Mouse (Mus musculus) thymus, adult 2 months (tissue): ENCODE data around the gene Spp2.

ENCODE experiments used
- CTCF ChIP-seq: fragments of 200-500 bp; IDR thresholded peaks from 2 replicates; pipeline ENCODE4 v1.5.1; 2012; ENCODE audit warnings: mild to moderate bottlenecking, control low read depth, low read length, moderate library complexity, borderline replicate concordance; ENCODE audit not compliant: control insufficient read depth, poor library complexity, insufficient read depth; ENCODE audit errors: extremely low read depth
- POLR2A ChIP-seq: fragments of 200-500 bp; IDR thresholded peaks from 2 replicates; pipeline ENCODE4 v1.6.1; 2012; ENCODE audit warnings: mild to moderate bottlenecking, low read length, control low read depth, moderate library complexity; ENCODE audit not compliant: control insufficient read depth, poor library complexity, insufficient read depth; ENCODE audit errors: extremely low read depth

DNA sequence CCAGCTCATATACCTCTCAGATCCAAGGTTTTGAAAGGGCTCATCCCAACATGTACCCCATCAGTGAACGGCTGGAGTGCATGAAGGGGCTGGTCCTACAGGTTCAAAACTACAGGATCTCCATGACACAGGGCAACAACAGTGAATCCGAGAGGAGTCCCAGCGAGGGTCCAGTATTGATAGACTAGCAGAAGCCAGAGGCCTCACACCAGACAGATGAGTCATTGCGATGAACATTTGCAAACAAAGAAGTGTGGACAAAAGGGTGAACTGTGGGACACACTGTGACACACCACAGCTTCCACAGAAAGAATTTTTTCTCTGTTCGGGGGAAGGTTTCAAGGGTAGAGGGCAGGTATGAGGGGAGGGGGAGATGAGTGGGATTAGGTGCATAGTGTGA lies 13.4 kb upstream of the Spp2 start:
- TF ChIP-seq CTCF (no peak), POLR2A (no peak)
